Mouse (Mus musculus): ENCODE measurements around the gene Eln. TPM values are rescaled to one million over a fixed set of nuclear protein-coding genes. Genes with fewer than 3 reads are reported as not detected.

Eln gene
- polyA plus RNA-seq, 1 experiment from 2014 or later, result 8.3 TPM

GRCm38 (mm10) chr5:134680238-134680637 lies 66.9 kb downstream of the Eln start:
- 86% methylated on average over 12 of the region's 12 CpGs for WGBS
- Histone ChIP-seq H3K9me3 (ENCODE audit: control insufficient read depth, low read length) (no peaks in the 10 kb centered on the region), H3K4me3 (replicated peaks; ENCODE audit: low read length) (no peak overlapping the region), H3K27ac (ENCODE audit: low read length) (no peak overlapping the region), H3K4me1 (replicated peaks; ENCODE audit: control insufficient read depth, insufficient read depth, low read length) (peaks cover 16% of the 10 kb centered on the region), H3K36me3 (ENCODE audit: control insufficient read depth, insufficient read depth) (peaks cover 9% of the 10 kb centered on the region; the same call in 1 of the 2 replicates), H3K9ac (replicated peaks; ENCODE audit: low read depth, low read length) (no peak overlapping the region), H3K4me2 (ENCODE audit: low read length) (no peak overlapping the region), H3K27me3 (replicated peaks; ENCODE audit: control insufficient read depth, insufficient read depth, low read length) (no peaks in the 10 kb centered on the region)
- ATAC-seq, result no peak

- H3K4me1 ChIP-seq (replicated peaks; ENCODE audit: control insufficient read depth, insufficient read depth, low read length), result peaks cover 16% of the 10 kb centered on the region
- H3K9ac ChIP-seq (replicated peaks; ENCODE audit: low read depth, low read length), result no peak overlapping the region
- WGBS, result 75% methylated on average over 8 of the region's 8 CpGs
- H3K9me3 ChIP-seq (ENCODE audit: control insufficient read depth, low read length), result no peaks in the 10 kb centered on the region
- H3K4me3 ChIP-seq (replicated peaks; ENCODE audit: low read length), result no peak overlapping the region
- ATAC-seq, result no peak
- H3K4me2 ChIP-seq (ENCODE audit: low read length), result no peak overlapping the region
- H3K27me3 ChIP-seq (replicated peaks; ENCODE audit: control insufficient read depth, insufficient read depth, low read length), result no peaks in the 10 kb centered on the region
- no peak overlapping the region for H3K27ac ChIP-seq (ENCODE audit: low read length)
- peaks cover 5% of the 10 kb centered on the region; the same call in 1 of the 2 replicates for H3K36me3 ChIP-seq (ENCODE audit: control insufficient read depth, insufficient read depth)
Observed at GRCm38 (mm10) chr5:134678827-134679546, 68.1 kb downstream of the Eln start.

GRCm38 (mm10) chr5:134678031-134678430 lies 69.1 kb downstream of the Eln start:
- Histone ChIP-seq H3K36me3 (ENCODE audit: control insufficient read depth, insufficient read depth) (0 out of 2 replicates have a peak, but pooled peaks cover 1% of the 10 kb centered on the region), H3K4me3 (replicated peaks; ENCODE audit: low read length) (no peak overlapping the region), H3K9me3 (ENCODE audit: control insufficient read depth, low read length) (no peaks in the 10 kb centered on the region), H3K4me1 (replicated peaks; ENCODE audit: control insufficient read depth, insufficient read depth, low read length) (peaks cover 16% of the 10 kb centered on the region), H3K4me2 (ENCODE audit: low read length) (no peak overlapping the region), H3K27ac (ENCODE audit: low read length) (no peak overlapping the region), H3K27me3 (replicated peaks; ENCODE audit: control insufficient read depth, insufficient read depth, low read length) (no peaks in the 10 kb centered on the region), H3K9ac (replicated peaks; ENCODE audit: low read depth, low read length) (no peak overlapping the region)
- no peak for ATAC-seq
- WGBS, result 76% methylated on average over 3 of the region's 3 CpGs

GRCm38 (mm10) chr5:134677491-134677890 lies 69.6 kb downstream of the Eln start:
- Histone ChIP-seq H3K9ac (replicated peaks; ENCODE audit: low read depth, low read length) (no peak overlapping the region), H3K9me3 (ENCODE audit: control insufficient read depth, low read length) (no peaks in the 10 kb centered on the region), H3K4me2 (ENCODE audit: low read length) (no peak overlapping the region), H3K4me3 (replicated peaks; ENCODE audit: low read length) (no peak overlapping the region), H3K27me3 (replicated peaks; ENCODE audit: control insufficient read depth, insufficient read depth, low read length) (no peaks in the 10 kb centered on the region), H3K27ac (ENCODE audit: low read length) (no peak overlapping the region), H3K36me3 (ENCODE audit: control insufficient read depth, insufficient read depth) (no peaks in the 10 kb centered on the region), H3K4me1 (replicated peaks; ENCODE audit: control insufficient read depth, insufficient read depth, low read length) (peaks cover 16% of the 10 kb centered on the region)
- WGBS, result 90% methylated on average over 5 of the region's 5 CpGs
- no peak for ATAC-seq

- peak; percentile 80 for ATAC-seq
- Histone ChIP-seq H3K36me3 (ENCODE audit: control insufficient read depth, insufficient read depth) (no peaks in the 10 kb centered on the region), H3K27ac (ENCODE audit: low read length) (peak overlapping the region; percentile 27), H3K9me3 (ENCODE audit: control insufficient read depth, low read length) (no peaks in the 10 kb centered on the region), H3K4me1 (replicated peaks; ENCODE audit: control insufficient read depth, insufficient read depth, low read length) (peaks cover 16% of the 10 kb centered on the region), H3K4me3 (replicated peaks; ENCODE audit: low read length) (peak overlapping the region; percentile 30), H3K9ac (replicated peaks; ENCODE audit: low read depth, low read length) (peak overlapping the region; percentile 43), H3K4me2 (ENCODE audit: low read length) (peak overlapping the region; percentile 44), H3K27me3 (replicated peaks; ENCODE audit: control insufficient read depth, insufficient read depth, low read length) (no peaks in the 10 kb centered on the region)
- 1% methylated on average over 14 of the region's 14 CpGs for WGBS
Observed at GRCm38 (mm10) chr5:134675956-134676759, 71.0 kb downstream of the Eln start.

- H3K4me1 ChIP-seq (replicated peaks; ENCODE audit: control insufficient read depth, insufficient read depth, low read length), result peaks cover 16% of the 10 kb centered on the region
Observed at GRCm38 (mm10) chr5:134674977-134675376, 72.1 kb downstream of the Eln start.

GRCm38 (mm10) chr5:134672611-134673010 lies 74.5 kb downstream of the Eln start:
- H3K36me3 ChIP-seq (ENCODE audit: control insufficient read depth, insufficient read depth), result peaks cover 11% of the 10 kb centered on the region
- no peak overlapping the region for H3K27ac ChIP-seq (ENCODE audit: low read length)
- H3K4me2 ChIP-seq (ENCODE audit: low read length), result no peak overlapping the region
- 89% methylated on average over 6 of the region's 6 CpGs for WGBS
- H3K27me3 ChIP-seq (replicated peaks; ENCODE audit: control insufficient read depth, insufficient read depth, low read length), result no peaks in the 10 kb centered on the region
- no peak for ATAC-seq
- no peak overlapping the region for H3K4me3 ChIP-seq (replicated peaks; ENCODE audit: low read length)
- H3K4me1 ChIP-seq (replicated peaks; ENCODE audit: control insufficient read depth, insufficient read depth, low read length), result peaks cover 16% of the 10 kb centered on the region
- H3K9ac ChIP-seq (replicated peaks; ENCODE audit: low read depth, low read length), result no peak overlapping the region
- no peaks in the 10 kb centered on the region for H3K9me3 ChIP-seq (ENCODE audit: control insufficient read depth, low read length)

More at GRCm38 (mm10) chr5:134674977-134675376, 72.1 kb downstream of the Eln start:
- Histone ChIP-seq H3K4me2 (ENCODE audit: low read length) (no peak overlapping the region), H3K9me3 (ENCODE audit: control insufficient read depth, low read length) (no peaks in the 10 kb centered on the region), H3K4me3 (replicated peaks; ENCODE audit: low read length) (no peak overlapping the region), H3K9ac (replicated peaks; ENCODE audit: low read depth, low read length) (no peak overlapping the region), H3K36me3 (ENCODE audit: control insufficient read depth, insufficient read depth) (peaks cover 3% of the 10 kb centered on the region; the same call in 1 of the 2 replicates), H3K27ac (ENCODE audit: low read length) (no peak overlapping the region), H3K27me3 (replicated peaks; ENCODE audit: control insufficient read depth, insufficient read depth, low read length) (no peaks in the 10 kb centered on the region)
- no peak for ATAC-seq
- WGBS, result 58% methylated on average over 5 of the region's 5 CpGs

- Histone ChIP-seq H3K4me3 (replicated peaks; ENCODE audit: low read length) (no peak overlapping the region), H3K4me1 (replicated peaks; ENCODE audit: control insufficient read depth, insufficient read depth, low read length) (peaks cover 16% of the 10 kb centered on the region), H3K27me3 (replicated peaks; ENCODE audit: control insufficient read depth, insufficient read depth, low read length) (no peaks in the 10 kb centered on the region), H3K27ac (ENCODE audit: low read length) (no peak overlapping the region), H3K9ac (replicated peaks; ENCODE audit: low read depth, low read length) (no peak overlapping the region), H3K36me3 (ENCODE audit: control insufficient read depth, insufficient read depth) (peaks cover 11% of the 10 kb centered on the region), H3K4me2 (ENCODE audit: low read length) (no peak overlapping the region), H3K9me3 (ENCODE audit: control insufficient read depth, low read length) (no peaks in the 10 kb centered on the region)
- ATAC-seq, result no peak
- 94% methylated on average over 1 of the region's 1 CpGs for WGBS
Observed at GRCm38 (mm10) chr5:134672198-134672516, 75.0 kb downstream of the Eln start.

- Histone ChIP-seq H3K27me3 (replicated peaks; ENCODE audit: control insufficient read depth, insufficient read depth, low read length) (no peaks in the 10 kb centered on the region), H3K9ac (replicated peaks; ENCODE audit: low read depth, low read length) (no peak overlapping the region), H3K36me3 (ENCODE audit: control insufficient read depth, insufficient read depth) (peaks cover 11% of the 10 kb centered on the region), H3K27ac (ENCODE audit: low read length) (no peak overlapping the region), H3K4me1 (replicated peaks; ENCODE audit: control insufficient read depth, insufficient read depth, low read length) (peaks cover 13% of the 10 kb centered on the region), H3K9me3 (ENCODE audit: control insufficient read depth, low read length) (no peaks in the 10 kb centered on the region), H3K4me3 (replicated peaks; ENCODE audit: low read length) (no peak overlapping the region), H3K4me2 (ENCODE audit: low read length) (no peak overlapping the region)
- no peak for ATAC-seq
- 55% methylated on average over 17 of the region's 17 CpGs for WGBS
Observed at GRCm38 (mm10) chr5:134671335-134672197, 75.6 kb downstream of the Eln start.
